Mouse (Mus musculus): ENCODE measurements around the gene Acmsd.

GRCm38 (mm10) chr1:127735356-127735755 lies 6.1 kb downstream of the Acmsd start:
- no peak for TF ChIP-seq CTCF (conservative IDR thresholded peaks at IDR 0.05; ENCODE audit: low read length)
- TF ChIP-seq POU5F1 (IDR thresholded peaks at IDR 0.05; ENCODE audit: borderline replicate concordance, low read length), result no peak
- TF ChIP-seq NANOG (IDR thresholded peaks at IDR 0.05; ENCODE audit: borderline replicate concordance, low read length), result no peak

Measured in E14TG2a.4 (cell line).